Mouse (Mus musculus): Measurements from ENCODE around the gene Vmn1r30. TPM values are rescaled to one million over a fixed set of nuclear protein-coding genes. Genes with fewer than 3 reads are reported as not detected.

Vmn1r30 gene
- not detected in 2 replicates for polyA plus RNA-seq (2016; fragmentation: Nextera tagmentation; extraction: Ambion mirVana)

DNA sequence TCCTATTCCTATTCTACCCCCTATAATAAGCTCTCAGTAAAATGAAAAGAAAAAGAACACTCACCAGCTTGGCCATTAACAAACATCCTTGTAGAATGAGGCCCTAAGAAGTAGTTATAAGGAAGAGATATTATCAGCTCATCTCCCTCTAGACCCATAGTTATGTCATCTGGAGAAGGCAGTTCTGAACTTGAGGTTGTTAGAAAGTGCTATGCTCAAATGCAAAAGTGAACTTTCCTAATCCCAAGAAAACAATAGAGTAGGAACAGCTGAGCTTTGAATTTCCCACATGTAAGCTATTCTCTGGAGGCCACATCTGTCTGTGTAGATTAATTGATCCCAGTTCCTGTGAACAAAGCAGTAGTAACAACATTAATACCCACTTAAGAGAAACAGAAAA is at the start of gene Vmn1r30:
TSS of gene Vmn1r30 (minus strand) at position 101 of the 400 bp plus-strand sequence.
- H3K4me3 ChIP-seq = no peak within 1 kb of the TSS
- ATAC-seq (ENCODE audit: insufficient number of reproducible peaks, insufficient read depth, low FRiP score, low TSS enrichment) = no peak
- H3K4me2 ChIP-seq (replicated peaks) = no peak within 1 kb of the TSS
- H3K9me3 ChIP-seq = no peaks in the 10 kb centered on the region
- H3K36me3 ChIP-seq = no peaks in the 10 kb centered on the region
- no peaks in the 10 kb centered on the region for H3K27me3 ChIP-seq
- no peak within 1 kb of the TSS for H3K9ac ChIP-seq
- H3K27ac ChIP-seq = no peak within 1 kb of the TSS
- H3K4me1 ChIP-seq = no peaks in the 10 kb centered on the region

DNA sequence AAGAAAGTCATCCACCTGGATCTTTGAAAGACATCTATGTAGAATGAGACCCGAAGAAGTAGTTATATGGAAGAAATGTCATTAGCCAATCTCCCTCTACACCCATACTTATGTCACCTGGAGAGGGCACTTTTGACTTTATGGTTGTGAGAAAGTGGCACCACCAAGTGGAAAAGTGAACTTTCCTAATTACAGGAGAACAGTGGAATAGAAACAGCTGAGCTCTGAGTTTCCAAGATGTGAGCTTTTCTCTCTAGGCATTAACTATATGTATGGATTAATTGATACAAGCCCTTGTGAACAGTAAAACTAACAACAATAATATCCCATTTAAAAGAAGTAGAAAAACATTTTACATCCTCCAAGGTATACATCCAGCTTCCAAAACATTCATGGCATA is 32.0 kb upstream of the Vmn1r30 start, which contains the start of gene Vmn1r31:
TSS of gene Vmn1r31 (minus strand) at position 101 of the 400 bp plus-strand sequence.
- Histone ChIP-seq H3K9ac (no peak within 1 kb of the TSS), H3K9me3 (no peaks in the 10 kb centered on the region), H3K4me2 (replicated peaks) (no peak within 1 kb of the TSS), H3K36me3 (no peaks in the 10 kb centered on the region), H3K4me3 (no peak within 1 kb of the TSS), H3K4me1 (no peaks in the 10 kb centered on the region), H3K27me3 (no peaks in the 10 kb centered on the region), H3K27ac (no peak within 1 kb of the TSS)
- WGBS = 82% methylated on average over 1 of the region's 1 CpGs
- ATAC-seq (ENCODE audit: insufficient number of reproducible peaks, insufficient read depth, low FRiP score, low TSS enrichment) = no peak

Other genes with a start within 250 kb of the Vmn1r30 start
- gene Vmn1r27, start 224.6 kb downstream of the Vmn1r30 start, polyA plus RNA-seq (2016; fragmentation: Nextera tagmentation; extraction: Ambion mirVana) = not detected in 2 replicates
- gene Vmn1r28, start 181.3 kb downstream of the Vmn1r30 start, polyA plus RNA-seq (2016; fragmentation: Nextera tagmentation; extraction: Ambion mirVana) = not detected in 2 replicates
- not detected in 2 replicates for gene Vmn1r29, start 141.8 kb downstream of the Vmn1r30 start, polyA plus RNA-seq (2016; fragmentation: Nextera tagmentation; extraction: Ambion mirVana)
- not detected in 2 replicates for gene Vmn1r31, start 31.9 kb upstream of the Vmn1r30 start, polyA plus RNA-seq (2016; fragmentation: Nextera tagmentation; extraction: Ambion mirVana)
- 54.2 and 61.9 TPM in 2 replicates for gene Abcg2, start 141.1 kb upstream of the Vmn1r30 start, polyA plus RNA-seq (2016; fragmentation: Nextera tagmentation; extraction: Ambion mirVana)

Measured in embryonic facial prominence, embryonic 12.5 days (tissue).